Mouse (Mus musculus) gastrocnemius, adult 18-20 months (tissue): Measurements from ENCODE around the gene Gm20708. TPM values are rescaled to one million over a fixed set of nuclear protein-coding genes. Genes with fewer than 3 reads are reported as not detected.
"Not testable (repeated sequence)": the region's sequence is repeated elsewhere in the genome, so short reads cannot be mapped to it uniquely, and the experiment has no call there.

Experiments
- DNase-seq: peaks from one replicate; pipeline ENCODE4 v3.0.0; 2021; ENCODE audit warnings: low spot score
- total RNA-seq, 2 experiments: library from RNA; stranded (reverse); gene quantifications; 2 replicates each; pipeline ENCODE4 v1.2.3; 2021

Gene Gm20708
- total RNA-seq, 2 experiments from 2014 or later, result 0.47 to 0.68 TPM

DNA sequence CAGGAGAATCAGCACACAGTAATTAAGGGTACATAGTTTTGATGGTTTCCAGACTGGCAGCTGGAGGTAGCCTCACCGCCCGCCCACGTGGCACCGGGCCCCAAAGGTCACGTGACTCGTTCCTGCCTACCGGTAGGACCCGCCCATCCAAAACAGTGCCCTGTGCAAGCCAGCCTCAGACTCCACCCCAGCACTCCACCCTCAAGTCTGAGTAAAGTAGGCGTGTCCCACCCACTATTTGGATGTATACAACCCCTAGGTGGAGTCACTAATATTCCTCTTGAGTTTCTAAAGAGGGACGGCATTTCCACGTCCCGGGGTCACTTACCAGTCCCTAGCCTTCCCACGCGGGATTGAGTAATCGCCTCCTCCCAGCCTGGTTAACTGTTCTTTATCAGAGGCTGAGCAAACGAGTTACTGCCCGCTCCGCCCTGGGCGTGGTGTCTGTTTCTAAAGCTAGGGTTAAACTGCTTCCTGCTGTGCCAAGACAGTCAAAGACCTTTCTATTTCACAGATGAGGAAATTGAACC, 28.8 kb upstream of the Gm20708 start:
- DNase-seq, result peak; percentile 81

DNA sequence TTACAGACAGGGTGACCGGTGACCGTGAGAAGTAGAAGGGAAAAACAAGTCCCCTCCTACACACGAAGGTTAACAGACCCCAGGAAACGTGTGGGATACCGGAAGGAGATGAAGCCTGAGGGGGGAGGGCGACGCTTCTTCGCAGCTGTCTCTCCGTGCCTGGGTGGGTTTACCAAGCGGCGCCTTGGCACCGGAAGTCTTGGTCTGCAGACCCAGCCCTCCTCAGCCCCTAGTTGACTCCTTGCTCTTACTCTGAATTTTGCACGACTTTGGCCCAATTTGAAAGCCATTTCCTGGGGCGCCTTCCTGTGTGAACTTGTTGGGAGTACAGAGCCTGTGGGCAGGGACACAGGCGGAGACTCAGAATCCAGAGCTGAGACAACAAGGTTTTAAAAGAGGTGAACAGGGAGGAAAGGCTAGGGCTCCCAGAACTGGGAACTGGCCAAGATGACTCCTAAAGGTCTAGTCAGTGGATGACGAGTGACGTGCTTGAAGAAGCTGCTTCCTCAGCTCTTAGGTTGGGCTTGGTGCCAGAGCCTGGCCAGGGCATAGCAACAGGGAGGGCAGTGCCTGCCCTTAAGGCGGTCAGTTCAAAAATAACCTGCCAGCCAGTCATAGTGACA, 28.2 kb upstream of the Gm20708 start:
- DNase-seq, result peak; percentile 71

- no peak for DNase-seq
Measured at GRCm38 (mm10) chr11:117781993-117782704, 27.3 kb upstream of the Gm20708 start, which contains the start of the genes Tmc8 and Tmc6. TSS of gene Tmc8 (plus strand) at chr11:117782076. TSS of gene Tmc6 (minus strand) at chr11:117782198.

- no peak for DNase-seq
Measured at GRCm38 (mm10) chr11:117782705-117783034, 26.8 kb upstream of the Gm20708 start.

DNA sequence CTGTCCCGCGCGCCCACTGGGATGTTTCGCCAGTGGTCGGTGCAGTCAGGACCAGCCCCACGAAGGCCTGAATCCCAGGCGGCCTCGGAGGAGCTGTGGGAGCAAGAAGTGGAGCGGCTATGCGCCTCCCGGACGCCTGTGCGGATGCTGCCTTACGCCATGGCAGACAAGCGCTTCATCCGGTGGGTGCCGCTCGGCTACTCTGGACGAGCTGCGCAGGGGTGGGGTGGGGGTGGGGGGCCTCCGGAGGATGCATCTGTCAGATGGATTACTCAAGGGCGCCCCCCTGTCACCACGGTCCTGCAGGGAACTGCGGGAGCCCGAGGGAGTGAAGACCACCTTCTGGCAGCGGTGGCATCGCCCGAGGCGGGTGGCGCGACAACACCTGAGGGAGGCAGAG, 26.4 kb upstream of the Gm20708 start:
- DNase-seq, result no peak

- DNase-seq, result no peak
Measured at GRCm38 (mm10) chr11:117783683-117784309, 25.7 kb upstream of the Gm20708 start.

- DNase-seq, result peak; percentile 60
Measured at GRCm38 (mm10) chr11:117786294-117786693, 23.2 kb upstream of the Gm20708 start.

DNA sequence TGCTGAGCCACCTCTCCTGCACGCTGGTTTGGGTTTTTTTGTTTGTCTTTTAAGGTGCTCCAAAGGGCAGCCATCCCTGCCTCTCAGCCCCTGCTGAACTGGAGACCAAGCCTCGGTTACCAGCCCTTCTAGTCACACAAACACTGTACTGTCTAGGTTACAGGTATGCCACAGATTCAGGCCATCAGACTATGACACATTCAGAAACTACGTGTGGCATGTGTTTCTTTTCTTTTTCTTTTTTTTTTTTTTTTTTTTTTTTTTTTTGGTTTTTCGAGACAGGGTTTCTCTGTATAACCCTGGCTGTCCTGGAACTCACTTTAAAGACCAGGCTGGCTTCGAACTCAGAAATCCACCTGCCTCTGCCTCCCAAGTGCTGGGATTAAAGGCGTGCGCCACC, 21.0 kb upstream of the Gm20708 start:
- not testable (repeated sequence) for DNase-seq

- DNase-seq, result peak; percentile 80
Measured at GRCm38 (mm10) chr11:117790286-117790685, 19.2 kb upstream of the Gm20708 start.

GRCm38 (mm10) chr11:117790703-117791440, 18.6 kb upstream of the Gm20708 start:
- no peak for DNase-seq

DNA sequence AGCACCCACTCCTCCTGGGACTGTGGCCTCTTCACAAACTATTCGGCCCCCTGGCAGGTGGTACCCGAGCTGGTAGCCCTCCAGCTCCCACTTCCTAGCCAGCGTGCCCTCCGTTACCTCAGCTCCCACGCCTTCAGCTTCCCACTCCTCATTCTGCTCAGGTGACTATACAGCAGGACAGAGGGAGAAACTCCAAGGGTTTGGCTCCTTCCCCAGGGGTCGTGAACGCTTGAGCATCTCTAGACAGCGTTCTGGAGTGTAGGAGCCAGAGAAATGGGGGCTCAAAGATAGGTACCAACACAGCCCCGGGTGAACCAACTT, 18.1 kb upstream of the Gm20708 start:
- DNase-seq, result no peak

GRCm38 (mm10) chr11:117792281-117792888, 17.1 kb upstream of the Gm20708 start:
- DNase-seq, result no peak

- DNase-seq, result no peak
Measured at GRCm38 (mm10) chr11:117794035-117794551, 15.4 kb upstream of the Gm20708 start.

GRCm38 (mm10) chr11:117796954-117797353, 12.5 kb upstream of the Gm20708 start:
- DNase-seq, result no peak

GRCm38 (mm10) chr11:117797511-117798159, 11.8 kb upstream of the Gm20708 start, which contains the start of gene 6030468B19Rik:
TSS of gene 6030468B19Rik (plus strand) at chr11:117797660.
- DNase-seq, result no peak

DNA sequence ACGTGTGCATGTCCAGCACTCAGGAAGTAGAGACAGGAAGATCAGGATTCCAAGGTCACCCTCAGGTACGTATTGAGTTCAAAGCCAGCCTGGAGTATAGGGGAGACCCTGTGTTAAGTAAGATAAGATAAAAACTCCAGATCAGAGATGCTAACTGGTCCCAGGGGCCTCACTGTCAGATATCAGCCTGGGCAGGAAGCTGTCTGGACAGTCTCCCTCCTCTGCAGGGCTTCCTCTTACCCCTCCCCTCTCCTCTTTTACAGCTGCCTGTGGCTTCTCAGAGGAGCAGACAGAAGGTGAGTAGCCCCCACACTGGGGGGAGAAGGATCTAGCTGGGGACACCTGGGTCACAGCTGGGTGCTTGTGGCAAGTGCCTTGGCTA, 11.3 kb upstream of the Gm20708 start:
- no peak for DNase-seq

DNA sequence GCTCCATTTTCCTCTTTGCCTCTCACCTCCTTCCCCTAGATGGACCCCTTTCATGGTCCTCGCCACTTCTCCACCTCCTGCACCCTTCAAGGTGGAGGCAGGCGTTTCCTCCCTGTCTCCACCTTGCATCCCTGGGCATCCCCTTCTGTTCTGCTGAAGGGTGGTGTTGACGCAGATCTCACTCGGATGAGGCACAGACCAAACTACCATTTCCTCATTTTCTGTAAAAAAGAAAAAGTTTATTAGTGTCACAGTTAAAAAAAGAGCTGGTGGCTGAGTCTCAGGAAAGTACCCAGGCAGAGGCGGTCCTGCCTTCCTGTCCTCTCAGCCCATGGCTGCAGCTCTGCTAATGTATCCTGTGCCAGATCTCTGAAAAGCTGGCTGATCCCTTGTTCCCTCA, 10.3 kb upstream of the Gm20708 start:
- DNase-seq, result no peak

- DNase-seq, result no peak
Measured at GRCm38 (mm10) chr11:117800038-117800437, 9.4 kb upstream of the Gm20708 start.

DNA sequence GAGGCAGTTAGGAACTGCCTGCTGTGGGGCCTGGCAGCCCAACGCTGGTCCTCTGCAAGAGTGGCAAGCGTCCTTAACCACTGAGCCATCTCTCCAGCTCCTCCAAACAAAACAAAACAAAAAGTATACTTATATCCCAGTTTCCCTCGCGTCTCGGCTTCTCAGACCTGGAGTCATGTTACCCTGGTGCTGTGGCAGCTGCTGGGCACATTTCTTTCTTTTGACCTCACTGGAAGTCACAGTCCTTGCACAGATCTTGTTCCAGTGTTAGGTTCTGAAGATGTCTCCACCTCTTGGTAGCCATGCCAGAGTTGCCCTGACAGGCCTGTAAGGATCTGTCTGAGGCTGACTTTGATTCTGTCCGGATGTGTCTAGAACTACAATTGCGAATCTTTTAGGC, 7.8 kb upstream of the Gm20708 start:
- peak; percentile 47 for DNase-seq

DNA sequence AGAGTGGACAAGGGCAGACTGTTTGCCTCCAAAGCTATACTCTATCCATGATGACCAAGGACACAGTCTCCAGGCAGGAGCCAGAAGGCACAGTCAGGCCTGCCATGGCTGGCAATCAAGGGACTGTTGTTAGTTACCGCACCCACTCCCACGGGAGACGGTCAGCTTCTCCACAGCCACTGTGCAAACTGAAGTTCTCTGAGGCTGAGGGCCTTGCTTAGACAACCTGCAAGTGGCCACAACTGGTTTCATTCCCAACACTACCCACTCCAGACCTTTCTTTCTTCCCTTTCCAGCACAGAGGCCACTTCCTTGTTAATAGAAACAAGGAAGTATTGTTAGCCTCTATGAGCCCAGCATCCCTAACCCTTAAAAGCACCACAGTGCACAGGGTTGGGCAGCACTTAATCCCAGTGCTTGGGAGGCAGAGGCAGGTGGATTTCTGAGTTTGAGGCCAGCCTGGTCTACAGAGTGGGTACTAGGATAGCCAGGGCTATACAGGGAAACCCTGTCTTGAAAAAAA, 6.2 kb upstream of the Gm20708 start:
- no peak for DNase-seq
